Mouse (Mus musculus) heart, postnatal 10 days (tissue): ENCODE measurements around the gene Cdc42ep2. TPM values are rescaled to one million over a fixed set of nuclear protein-coding genes. Genes with fewer than 3 reads are reported as not detected.

ENCODE experiments used
- DNase-seq, 2 experiments: peaks; one replicate each; pipeline ENCODE4 v3.0.0; 2021
- intact Hi-C: fragments of 180-260 bp; cut with DNase I; formaldehyde crosslinking; loops from one replicate; pipeline ENCODE4 v1.15.1; 2025
- total RNA-seq, 2 experiments: library from RNA; stranded (reverse); gene quantifications; 2 replicates each; pipeline ENCODE4 v1.2.3; 2021

Cdc42ep2 gene
- 10 to 100 TPM; 14.0 to 16.0 TPM for total RNA-seq

GRCm38 (mm10) chr19:5924713-5925093 is at the start of gene Cdc42ep2:
Gene Cdc42ep2, minus strand, starts transcription at chr19:5924816.
- intact Hi-C loops: loop anchor here (1.0 to 2.0 kb wide), 2 partner anchors 16 to 32 kb away; no protein-coding TSS in a partner anchor
- DNase-seq: peak; percentile 97 to 98

- DNase-seq: no peak
- intact Hi-C loops: loop anchor here (5.0 kb wide), 1 partner anchor 365 kb away; the partner anchor contains the start of gene Men1
Observed at GRCm38 (mm10) chr19:5967664-5968063, 43.0 kb upstream of the Cdc42ep2 start.

- no peak for DNase-seq
- intact Hi-C loops: loop anchor here (5.0 kb wide), 1 partner anchor 366 kb away; the partner anchor contains the start of gene Men1
Observed at GRCm38 (mm10) chr19:5966786-5967185, 42.2 kb upstream of the Cdc42ep2 start.

GRCm38 (mm10) chr19:5965910-5966309 is 41.3 kb upstream of the Cdc42ep2 start:
- intact Hi-C loops: loop anchor here (1.0 to 5.0 kb wide), 5 partner anchors 52 to 366 kb away; partner anchors contain the start of gene Men1
- no peak for DNase-seq

GRCm38 (mm10) chr19:5965280-5965679 is 40.7 kb upstream of the Cdc42ep2 start:
- DNase-seq: peak; percentile 78 to 86
- intact Hi-C loops: loop anchor here (1.0 to 5.0 kb wide), 5 partner anchors 53 to 367 kb away; partner anchors contain the start of gene Men1

GRCm38 (mm10) chr19:5964804-5965203 is 40.2 kb upstream of the Cdc42ep2 start:
- intact Hi-C loops: loop anchor here (1.0 to 5.0 kb wide), 5 partner anchors 53 to 367 kb away; partner anchors contain the start of gene Men1
- DNase-seq: no peak

- intact Hi-C loops: loop anchor here (2.0 kb wide), 1 partner anchor 163 kb away; no protein-coding TSS in a partner anchor
- DNase-seq: peak; percentile 92
Observed at GRCm38 (mm10) chr19:5963883-5964562, 39.4 kb upstream of the Cdc42ep2 start, which contains the start of gene Pola2. Gene Pola2, minus strand, starts transcription at chr19:5964202.

GRCm38 (mm10) chr19:5962651-5963050 is 38.0 kb upstream of the Cdc42ep2 start:
- intact Hi-C loops: no loop called here
- DNase-seq: no peak

GRCm38 (mm10) chr19:5957371-5957770 is 32.8 kb upstream of the Cdc42ep2 start:
- intact Hi-C loops: loop anchor here (2.0 kb wide), 1 partner anchor 171 kb away; no protein-coding TSS in a partner anchor
- DNase-seq: no peak

GRCm38 (mm10) chr19:5956685-5957084 is 32.1 kb upstream of the Cdc42ep2 start:
- DNase-seq: peak; percentile 91 to 95
- intact Hi-C loops: loop anchor here (1.0 to 2.0 kb wide), 2 partner anchors 32 to 170 kb away; partner anchors contain the start of gene Cdc42ep2

GRCm38 (mm10) chr19:5955704-5956670 is 31.4 kb upstream of the Cdc42ep2 start:
- DNase-seq: peak; percentile 80
- intact Hi-C loops: loop anchor here (1.0 to 2.0 kb wide), 2 partner anchors 32 to 169 kb away; partner anchors contain the start of gene Cdc42ep2

GRCm38 (mm10) chr19:5954936-5955335 is 30.3 kb upstream of the Cdc42ep2 start:
- intact Hi-C loops: no loop called here
- no peak for DNase-seq

- intact Hi-C loops: no loop called here
- no peak for DNase-seq
Observed at GRCm38 (mm10) chr19:5954031-5954710, 29.6 kb upstream of the Cdc42ep2 start.

- DNase-seq: no peak
- intact Hi-C loops: no loop called here
Observed at GRCm38 (mm10) chr19:5953201-5953770, 28.7 kb upstream of the Cdc42ep2 start.

GRCm38 (mm10) chr19:5952071-5952691 is 27.6 kb upstream of the Cdc42ep2 start:
- peak; percentile 75 to 80 for DNase-seq
- intact Hi-C loops: no loop called here

GRCm38 (mm10) chr19:5951631-5952030 is 27.0 kb upstream of the Cdc42ep2 start:
- intact Hi-C loops: no loop called here
- DNase-seq: no peak

GRCm38 (mm10) chr19:5950218-5950617 is 25.6 kb upstream of the Cdc42ep2 start:
- intact Hi-C loops: no loop called here
- DNase-seq: no peak

- peak; percentile 73 to 77 for DNase-seq
- intact Hi-C loops: no loop called here
Observed at GRCm38 (mm10) chr19:5945891-5946290, 21.3 kb upstream of the Cdc42ep2 start.

GRCm38 (mm10) chr19:5945027-5945426 is 20.4 kb upstream of the Cdc42ep2 start:
- DNase-seq: peak; percentile 70 to 71

More at GRCm38 (mm10) chr19:5945027-5945426, 20.4 kb upstream of the Cdc42ep2 start:
- intact Hi-C loops: no loop called here
